Mouse (Mus musculus) inflammation-experienced regulatory T-cells (primary cell): ENCODE data around the gene Prkch. TPM values are rescaled to one million over a fixed set of nuclear protein-coding genes. Genes with fewer than 3 reads are reported as not detected.

Source experiments
- polyA plus RNA-seq, 2 experiments: library from polyadenylated mRNA; unstranded; fragments of 100-300 nt; shearing (Covaris generic); gene quantifications; one replicate each; pipeline ENCODE4 v1.2.1; 2017

The Prkch gene
- polyA plus RNA-seq = 100 to 1,000 TPM; 380 to 428 TPM

DNA sequence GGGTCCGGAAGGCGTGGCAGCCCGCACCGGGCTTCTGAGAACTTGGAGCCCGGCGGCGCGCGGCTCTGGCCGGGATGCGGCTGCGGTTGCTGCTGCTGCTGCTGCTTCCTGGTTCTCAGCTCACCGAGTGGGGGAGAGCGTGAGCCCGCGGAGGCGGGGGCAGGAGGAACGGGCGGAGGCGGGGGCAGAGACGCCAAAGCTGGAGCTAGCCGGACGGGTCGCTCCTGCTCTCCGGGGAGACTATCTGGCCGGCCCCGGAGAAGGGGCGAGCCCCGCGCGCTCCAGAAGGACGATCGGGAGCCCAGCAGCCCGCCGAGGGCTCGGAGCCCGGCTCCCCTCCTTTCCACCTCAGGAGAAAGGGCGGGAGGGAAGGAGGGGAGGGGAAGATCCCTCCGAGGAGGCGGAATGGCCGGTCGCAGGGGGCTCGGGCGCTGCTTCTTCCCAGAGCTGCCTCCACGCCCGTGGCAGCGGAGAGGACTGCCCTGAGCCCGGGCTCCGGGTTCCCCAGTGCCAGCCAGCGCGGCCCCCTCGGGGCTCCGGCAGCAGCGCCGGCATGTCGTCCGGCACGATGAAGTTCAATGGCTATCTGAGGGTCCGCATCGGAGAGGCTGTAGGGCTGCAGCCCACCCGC, at the start of gene Prkch:
Prkch (plus strand) TSS at position 187 of the 631 bp plus-strand sequence.

DNA sequence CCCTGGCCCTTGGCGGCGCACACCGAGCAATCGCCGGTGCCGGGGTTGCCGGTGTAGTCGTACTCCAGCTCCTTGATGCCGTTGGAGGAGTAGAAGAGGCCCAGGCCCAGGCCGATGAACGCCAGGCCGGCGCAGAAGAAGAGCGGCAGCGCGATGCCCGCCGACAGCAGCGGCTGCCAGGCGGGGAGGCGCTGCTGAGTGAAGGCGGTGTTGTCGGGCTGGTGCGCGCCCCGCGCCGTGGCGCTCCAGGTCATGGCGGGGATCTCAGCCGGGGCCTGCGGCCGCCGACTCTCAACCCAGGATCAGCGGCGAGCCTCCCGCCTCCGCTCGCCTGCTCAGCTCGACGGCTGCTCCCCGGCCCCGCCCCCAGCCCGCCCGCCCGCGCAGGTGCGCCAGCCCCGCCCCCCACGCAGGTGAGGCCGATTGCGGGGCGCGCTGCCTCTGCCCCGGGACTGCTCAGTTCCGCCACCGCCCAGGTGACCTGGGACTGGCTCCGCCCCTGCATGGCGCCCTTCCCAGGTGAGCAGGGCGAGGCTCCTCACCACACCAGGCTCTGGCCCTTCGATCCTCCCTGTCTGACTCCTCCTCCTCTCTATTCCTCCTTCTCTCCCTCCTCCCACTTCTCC, 38.4 kb upstream of the Prkch start, which contains the start of gene Tmem30b:
Tmem30b (minus strand) TSS at position 307 of the 626 bp plus-strand sequence.

Other genes starting within 250 kb of the Prkch start
- gene Tmem30b, start 38.4 kb upstream of the Prkch start, polyA plus RNA-seq = under 1 TPM in 1 of 2 experiments, not detected in 1; 0.58 TPM